Mouse (Mus musculus) kidney, embryonic 15.5 days (tissue): ENCODE measurements at regions not wholly inside any gene's neighbourhood (a gene's known extent, or its start where the extent isn't known, plus 50 kb on each side); places are given as distances from the start of the nearest gene placed in this dataset.
A peak's percentile ranks its signal among the peaks of the same experiment; 100 is the strongest.

Experiments used
- ATAC-seq: fragments of 200-750 bp; cut with Nextera tagmentation; replicated peaks from 2 replicates; pipeline ENCODE4 v1.8.0; 2017; ENCODE audit warnings: moderate TSS enrichment; ENCODE audit not compliant: low FRiP score
- H3K27ac ChIP-seq: fragments of 300-500 bp; sonication (generic); 2 replicates; pipeline ENCODE4 v1.5.1; 2015; ENCODE audit warnings: mild to moderate bottlenecking, inconsistent platforms
- H3K27me3 ChIP-seq: fragments of 300-500 bp; sonication (generic); 2 replicates; pipeline ENCODE4 v1.6.1; 2015; ENCODE audit warnings: inconsistent platforms
- H3K36me3 ChIP-seq: fragments of 300-500 bp; sonication (generic); 2 replicates; pipeline ENCODE4 v1.6.1; 2015; ENCODE audit warnings: inconsistent platforms
- H3K4me1 ChIP-seq: fragments of 300-500 bp; sonication (generic); 2 replicates; pipeline ENCODE4 v1.6.1; 2015; ENCODE audit warnings: inconsistent platforms
- H3K4me2 ChIP-seq: fragments of 300-500 bp; sonication (generic); 2 replicates; pipeline ENCODE4 v1.6.1; 2015; ENCODE audit warnings: moderate library complexity, mild to moderate bottlenecking, inconsistent platforms
- H3K4me3 ChIP-seq: fragments of 300-500 bp; sonication (generic); replicated peaks from 2 replicates; pipeline ENCODE4 v1.5.1; 2015; ENCODE audit warnings: mild to moderate bottlenecking, inconsistent platforms
- H3K9ac ChIP-seq: fragments of 300-500 bp; sonication (generic); 2 replicates; pipeline ENCODE4 v1.6.1; 2015; ENCODE audit warnings: mild to moderate bottlenecking, inconsistent platforms
- H3K9me3 ChIP-seq: fragments of 300-500 bp; sonication (generic); replicated peaks from 2 replicates; pipeline ENCODE4 v1.6.1; 2016; ENCODE audit warnings: inconsistent platforms
- WGBS: fragments of 180-500 bp; shearing (Covaris S2); methylation state at CpG from one replicate; pipeline ENCODE4 v1.1.7; 2015; ENCODE audit warnings: mixed read lengths; 5-methylcytosine and 5-hydroxymethylcytosine counted together

GRCm38 (mm10) chr4:45746451-45746850 lies 52.4 kb upstream of the Aldh1b1 start:
- ATAC-seq = no peak
- Histone ChIP-seq H3K4me1 (peaks cover 8% of the 10 kb centered on the region; the same call in 1 of the 2 replicates), H3K9me3 (no peaks in the 10 kb centered on the region), H3K27ac (no peak overlapping the region), H3K4me3 (no peak overlapping the region), H3K27me3 (0 out of 2 replicates have a peak, but pooled peaks cover 2% of the 10 kb centered on the region), H3K9ac (no peak overlapping the region), H3K4me2 (no peak overlapping the region), H3K36me3 (no peaks in the 10 kb centered on the region)
- WGBS = 90% methylated on average over 3 of the region's 3 CpGs

GRCm38 (mm10) chr4:45745746-45746145 lies 53.1 kb upstream of the Aldh1b1 start:
- Histone ChIP-seq H3K9me3 (no peaks in the 10 kb centered on the region), H3K4me1 (peaks cover 8% of the 10 kb centered on the region; the same call in 1 of the 2 replicates), H3K4me2 (no peak overlapping the region), H3K9ac (no peak overlapping the region), H3K36me3 (no peaks in the 10 kb centered on the region), H3K27ac (no peak overlapping the region), H3K27me3 (0 out of 2 replicates have a peak, but pooled peaks cover 2% of the 10 kb centered on the region), H3K4me3 (no peak overlapping the region)
- ATAC-seq = 0 out of 2 replicates have a peak, but pooled peaks have one; percentile 36
- WGBS = 32% methylated on average over 9 of the region's 9 CpGs

GRCm38 (mm10) chr4:45744849-45745407 lies 53.9 kb upstream of the Aldh1b1 start:
- Histone ChIP-seq H3K9me3 (no peaks in the 10 kb centered on the region), H3K4me3 (no peak overlapping the region), H3K4me2 (no peak overlapping the region), H3K9ac (no peak overlapping the region), H3K4me1 (peaks cover 8% of the 10 kb centered on the region; the same call in 1 of the 2 replicates), H3K36me3 (no peaks in the 10 kb centered on the region), H3K27ac (no peak overlapping the region), H3K27me3 (0 out of 2 replicates have a peak, but pooled peaks cover under 1% of the 10 kb centered on the region)
- 89% methylated on average over 4 of the region's 4 CpGs for WGBS
- ATAC-seq = no peak

GRCm38 (mm10) chr4:45740779-45741365 lies 58.0 kb upstream of the Aldh1b1 start:
- 85% methylated on average over 12 of the region's 12 CpGs for WGBS
- H3K36me3 ChIP-seq = no peaks in the 10 kb centered on the region

GRCm38 (mm10) chr4:45740319-45740718 lies 58.5 kb upstream of the Aldh1b1 start:
- 84% methylated on average over 5 of the region's 5 CpGs for WGBS

More at GRCm38 (mm10) chr4:45740779-45741365, 58.0 kb upstream of the Aldh1b1 start:
- 0 out of 2 replicates have a peak, but pooled peaks cover 3% of the 10 kb centered on the region for H3K27me3 ChIP-seq
- H3K9ac ChIP-seq = no peak overlapping the region
- no peak for ATAC-seq
- no peak overlapping the region for H3K4me2 ChIP-seq
- H3K4me3 ChIP-seq = no peak overlapping the region
- H3K9me3 ChIP-seq = no peaks in the 10 kb centered on the region
- peaks cover 9% of the 10 kb centered on the region; the same call in 1 of the 2 replicates for H3K4me1 ChIP-seq
- H3K27ac ChIP-seq = no peak overlapping the region

GRCm38 (mm10) chr4:45739696-45740095 lies 59.1 kb upstream of the Aldh1b1 start:
- H3K27ac ChIP-seq = no peak overlapping the region
- WGBS = 66% methylated on average over 3 of the region's 3 CpGs
- 0 out of 2 replicates have a peak, but pooled peaks cover 3% of the 10 kb centered on the region for H3K27me3 ChIP-seq
- no peaks in the 10 kb centered on the region for H3K9me3 ChIP-seq
- H3K4me2 ChIP-seq = no peak overlapping the region
- H3K36me3 ChIP-seq = no peaks in the 10 kb centered on the region
- 0 out of 2 replicates have a peak, but pooled peaks cover 3% of the 10 kb centered on the region for H3K4me1 ChIP-seq
- no peak for ATAC-seq
- no peak overlapping the region for H3K4me3 ChIP-seq
- H3K9ac ChIP-seq = no peak overlapping the region

More at GRCm38 (mm10) chr4:45740319-45740718, 58.5 kb upstream of the Aldh1b1 start:
- H3K4me3 ChIP-seq = no peak overlapping the region
- peaks cover 3% of the 10 kb centered on the region; the same call in 1 of the 2 replicates for H3K4me1 ChIP-seq
- H3K27ac ChIP-seq = no peak overlapping the region
- no peaks in the 10 kb centered on the region for H3K9me3 ChIP-seq
- H3K27me3 ChIP-seq = 0 out of 2 replicates have a peak, but pooled peaks cover 3% of the 10 kb centered on the region
- H3K9ac ChIP-seq = no peak overlapping the region
- no peak for ATAC-seq
- no peak overlapping the region for H3K4me2 ChIP-seq
- no peaks in the 10 kb centered on the region for H3K36me3 ChIP-seq

- Histone ChIP-seq H3K4me2 (no peak overlapping the region), H3K4me1 (0 out of 2 replicates have a peak, but pooled peaks cover 3% of the 10 kb centered on the region), H3K9me3 (no peaks in the 10 kb centered on the region), H3K4me3 (no peak overlapping the region), H3K27me3 (0 out of 2 replicates have a peak, but pooled peaks cover 3% of the 10 kb centered on the region), H3K9ac (no peak overlapping the region), H3K27ac (no peak overlapping the region), H3K36me3 (no peaks in the 10 kb centered on the region)
- 71% methylated on average over 9 of the region's 9 CpGs for WGBS
- no peak for ATAC-seq
Measured at GRCm38 (mm10) chr4:45739168-45739567, 59.7 kb upstream of the Aldh1b1 start.

GRCm38 (mm10) chr4:45738746-45739145 lies 60.1 kb upstream of the Aldh1b1 start:
- Histone ChIP-seq H3K27me3 (0 out of 2 replicates have a peak, but pooled peaks cover 3% of the 10 kb centered on the region), H3K4me1 (0 out of 2 replicates have a peak, but pooled peaks cover 3% of the 10 kb centered on the region), H3K4me2 (no peak overlapping the region), H3K4me3 (no peak overlapping the region), H3K9me3 (no peaks in the 10 kb centered on the region), H3K36me3 (no peaks in the 10 kb centered on the region), H3K27ac (no peak overlapping the region), H3K9ac (no peak overlapping the region)
- ATAC-seq = no peak
- WGBS = 71% methylated on average over 11 of the region's 11 CpGs

GRCm38 (mm10) chr4:45736215-45736815 lies 62.5 kb upstream of the Aldh1b1 start:
- 0 out of 2 replicates have a peak, but pooled peaks cover 3% of the 10 kb centered on the region for H3K4me1 ChIP-seq
- no peaks in the 10 kb centered on the region for H3K36me3 ChIP-seq
- 51% methylated on average over 10 of the region's 10 CpGs for WGBS
- no peak overlapping the region for H3K4me2 ChIP-seq
- H3K27ac ChIP-seq = no peak overlapping the region
- H3K9ac ChIP-seq = no peak overlapping the region
- no peak for ATAC-seq
- no peaks in the 10 kb centered on the region for H3K9me3 ChIP-seq
- H3K4me3 ChIP-seq = no peak overlapping the region
- peaks cover 13% of the 10 kb centered on the region; the same call in 1 of the 2 replicates for H3K27me3 ChIP-seq

- Histone ChIP-seq H3K27me3 (peaks cover 31% of the 10 kb centered on the region), H3K9me3 (no peaks in the 10 kb centered on the region), H3K36me3 (no peaks in the 10 kb centered on the region), H3K4me3 (no peak overlapping the region), H3K9ac (no peak overlapping the region), H3K4me2 (no peak overlapping the region), H3K27ac (no peak overlapping the region), H3K4me1 (peaks cover 5% of the 10 kb centered on the region; the same call in 1 of the 2 replicates)
- 92% methylated on average over 6 of the region's 6 CpGs for WGBS
- no peak for ATAC-seq
Measured at GRCm38 (mm10) chr4:45734011-45734410, 64.8 kb upstream of the Aldh1b1 start.

- peaks cover 21% of the 10 kb centered on the region for H3K4me1 ChIP-seq
- H3K27me3 ChIP-seq = peaks cover 35% of the 10 kb centered on the region
- H3K4me3 ChIP-seq = no peak overlapping the region
- ATAC-seq = no peak
- no peaks in the 10 kb centered on the region for H3K36me3 ChIP-seq
- no peak overlapping the region for H3K4me2 ChIP-seq
- 32% methylated on average over 14 of the region's 14 CpGs for WGBS
- H3K9ac ChIP-seq = no peak overlapping the region
- H3K27ac ChIP-seq = no peak overlapping the region
- H3K9me3 ChIP-seq = no peaks in the 10 kb centered on the region
Measured at GRCm38 (mm10) chr4:45730862-45731831, 67.7 kb upstream of the Aldh1b1 start.
